Mouse (Mus musculus): ENCODE measurements around the gene BC048562. TPM values are rescaled to one million over a fixed set of nuclear protein-coding genes. Genes with fewer than 3 reads are reported as not detected.

The BC048562 gene
- polyA plus RNA-seq, 1 experiment from 2014 or later, result not detected

DNA sequence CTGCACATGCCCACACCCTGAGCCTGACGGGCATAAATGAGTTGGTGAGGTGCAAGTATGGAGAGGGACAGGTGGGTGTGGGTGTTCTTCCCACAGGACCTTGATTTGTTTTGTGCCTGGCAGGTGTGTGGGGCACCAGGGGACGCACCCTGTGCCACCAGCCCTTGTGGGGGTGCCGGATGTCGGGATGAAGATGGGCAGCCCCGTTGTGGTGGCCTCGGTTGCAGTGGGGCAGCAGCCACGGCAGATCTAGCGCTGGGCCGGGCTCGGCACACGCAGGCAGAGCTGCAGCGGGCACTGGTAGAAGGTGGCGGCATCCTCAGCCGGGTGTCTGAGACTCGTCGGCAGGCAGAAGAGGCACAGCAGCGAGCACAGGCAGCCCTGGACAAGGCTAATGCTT, 52.1 kb downstream of the BC048562 start:
- H3K36me3 ChIP-seq (replicated peaks), result peaks cover 83% of the 10 kb centered on the region
- DNase-seq (ENCODE audit: extremely low spot score, low spot score), result no peak
- no peak overlapping the region for H3K4me3 ChIP-seq

DNA sequence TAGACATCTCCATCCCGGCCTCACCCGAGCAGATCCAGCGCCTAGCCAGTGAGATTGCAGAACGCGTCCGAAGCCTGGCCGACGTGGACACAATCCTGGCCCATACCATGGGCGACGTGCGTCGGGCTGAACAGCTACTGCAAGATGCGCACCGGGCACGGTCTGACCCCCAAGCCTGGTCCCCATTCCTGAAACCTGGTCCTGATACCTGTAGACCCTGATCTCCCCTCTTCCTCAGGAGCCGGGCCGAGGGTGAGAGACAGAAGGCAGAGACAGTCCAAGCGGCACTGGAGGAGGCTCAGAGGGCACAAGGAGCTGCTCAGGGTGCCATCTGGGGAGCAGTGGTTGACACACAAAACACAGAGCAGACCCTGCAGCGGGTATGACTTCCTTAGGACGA, 52.9 kb downstream of the BC048562 start:
- no peaks in the 10 kb centered on the region for H3K9me3 ChIP-seq
- H3K27me3 ChIP-seq (ENCODE audit: poor library complexity, severe bottlenecking), result no peaks in the 10 kb centered on the region
- peaks cover 27% of the 10 kb centered on the region for H3K4me1 ChIP-seq
- peak overlapping the region; percentile 95; the same call in 1 of the 2 replicates for H3K27ac ChIP-seq
- peaks cover 83% of the 10 kb centered on the region for H3K36me3 ChIP-seq (replicated peaks)
- WGBS, result 96% methylated on average over 20 of the region's 20 CpGs
- peak overlapping the region; percentile 89; the same call in 1 of the 2 replicates for H3K4me3 ChIP-seq
- DNase-seq (ENCODE audit: extremely low spot score, low spot score), result no peak

More for the DNA sequence above, 52.1 kb downstream of the BC048562 start:
- no peaks in the 10 kb centered on the region for H3K9me3 ChIP-seq
- no peak overlapping the region for H3K27ac ChIP-seq
- H3K4me1 ChIP-seq, result peaks cover 27% of the 10 kb centered on the region
- WGBS, result 92% methylated on average over 17 of the region's 17 CpGs
- H3K27me3 ChIP-seq (ENCODE audit: poor library complexity, severe bottlenecking), result no peaks in the 10 kb centered on the region

DNA sequence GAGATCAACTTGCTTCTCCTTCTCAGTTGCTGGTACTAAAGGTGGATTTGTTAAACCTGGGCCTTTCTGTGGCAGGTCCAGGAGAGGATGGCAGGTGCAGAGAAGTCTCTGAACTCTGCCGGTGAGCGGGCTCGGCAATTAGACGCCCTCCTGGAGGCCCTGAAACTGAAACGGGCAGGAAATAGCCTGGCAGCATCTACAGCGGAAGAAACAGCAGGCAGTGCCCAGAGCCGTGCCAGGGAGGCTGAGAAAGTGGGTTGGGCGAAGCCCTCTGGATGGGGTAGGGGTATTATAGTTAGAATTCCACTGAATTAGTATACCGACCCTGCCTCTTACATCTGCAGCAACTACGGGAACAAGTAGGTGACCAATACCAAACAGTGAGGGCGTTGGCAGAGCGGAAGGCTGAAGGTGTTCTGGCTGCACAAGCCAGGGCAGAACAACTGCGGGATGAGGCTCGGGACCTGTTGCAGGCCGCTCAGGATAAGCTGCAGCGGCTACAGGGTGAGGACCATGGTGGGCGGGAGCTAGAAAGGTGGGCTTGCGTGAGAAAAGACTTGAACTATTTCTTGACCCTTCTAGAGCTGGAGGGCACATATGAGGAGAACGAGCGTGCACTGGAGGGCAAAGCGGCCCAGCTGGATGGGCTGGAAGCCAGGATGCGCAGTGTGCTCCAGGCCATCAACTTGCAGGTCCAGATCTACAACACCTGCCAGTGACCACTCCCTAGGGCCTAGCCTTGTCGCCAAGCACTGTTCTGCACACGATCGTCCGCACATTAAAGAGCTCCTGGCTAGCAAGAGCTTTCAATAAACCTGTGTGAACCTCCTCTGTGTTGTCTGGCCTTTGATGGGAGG, 53.6 kb downstream of the BC048562 start:
- 71% methylated on average over 26 of the region's 26 CpGs for WGBS
- Histone ChIP-seq H3K27ac (peak overlapping the region; percentile 95), H3K36me3 (replicated peaks) (peaks cover 83% of the 10 kb centered on the region), H3K9me3 (no peaks in the 10 kb centered on the region), H3K4me1 (peaks cover 27% of the 10 kb centered on the region), H3K4me3 (peak overlapping the region; percentile 89), H3K27me3 (ENCODE audit: poor library complexity, severe bottlenecking) (no peaks in the 10 kb centered on the region)
- peak; percentile 23 for DNase-seq (ENCODE audit: extremely low spot score, low spot score)

- under 1% methylated on average over 68 of the region's 69 CpGs for WGBS
Observed at GRCm38 (mm10) chr9:108490559-108491285, 54.4 kb downstream of the BC048562 start, which contains the start of gene Usp19. Gene Usp19, plus strand, starts transcription at chr9:108490602.

GRCm38 (mm10) chr9:108491286-108491580, 55.0 kb downstream of the BC048562 start:
- 13% methylated on average over 12 of the region's 12 CpGs for WGBS
- Histone ChIP-seq H3K36me3 (replicated peaks) (peaks cover 83% of the 10 kb centered on the region), H3K9me3 (no peaks in the 10 kb centered on the region), H3K27ac (peak overlapping the region; percentile 95), H3K4me1 (peaks cover 27% of the 10 kb centered on the region), H3K4me3 (peak overlapping the region; percentile 89), H3K27me3 (ENCODE audit: poor library complexity, severe bottlenecking) (no peaks in the 10 kb centered on the region)
- DNase-seq (ENCODE audit: extremely low spot score, low spot score), result no peak

More at GRCm38 (mm10) chr9:108490559-108491285, 54.4 kb downstream of the BC048562 start, which contains the start of gene Usp19:
- Histone ChIP-seq H3K9me3 (no peaks in the 10 kb centered on the region), H3K27ac (peak within 1 kb of the TSS; percentile 95), H3K27me3 (ENCODE audit: poor library complexity, severe bottlenecking) (no peaks in the 10 kb centered on the region), H3K4me3 (peak within 1 kb of the TSS; percentile 89), H3K4me1 (peaks cover 27% of the 10 kb centered on the region), H3K36me3 (replicated peaks) (peaks cover 83% of the 10 kb centered on the region)
- DNase-seq (ENCODE audit: extremely low spot score, low spot score), result peak; percentile 96

DNA sequence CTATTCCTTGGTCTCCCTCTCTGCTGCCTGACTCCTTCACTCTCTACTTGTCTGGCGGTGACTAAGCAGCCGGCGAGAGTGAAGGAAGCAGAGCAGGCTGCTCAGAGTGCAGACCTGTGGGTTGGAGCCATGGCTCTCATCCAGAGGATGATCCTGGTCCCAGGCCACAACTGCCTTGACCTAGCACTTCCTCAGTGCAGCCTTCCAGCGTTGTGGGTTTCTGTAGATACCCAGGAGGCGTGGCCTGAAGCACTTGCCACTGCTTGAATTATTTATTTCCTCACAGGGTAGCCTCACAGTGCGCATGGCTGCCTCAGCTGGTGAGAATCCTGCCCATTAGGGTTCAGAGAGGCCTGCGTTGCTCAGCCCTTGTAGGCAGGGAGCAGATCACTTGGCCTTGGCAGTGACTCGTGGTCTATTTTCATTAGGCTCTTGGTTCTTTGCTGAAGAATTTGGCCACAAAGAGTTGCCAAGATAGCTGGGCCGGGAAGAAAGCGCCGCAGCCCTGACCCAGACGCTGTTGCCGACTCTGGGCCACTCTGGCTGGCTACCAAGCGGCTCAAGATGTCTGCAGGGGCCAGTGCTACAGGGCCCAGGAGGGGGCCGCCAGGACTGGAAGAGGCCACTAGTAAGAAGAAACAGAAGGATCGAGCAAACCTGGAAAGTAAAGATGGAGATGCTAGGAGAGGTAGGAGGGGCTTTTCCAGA, 55.9 kb downstream of the BC048562 start:
- Histone ChIP-seq H3K36me3 (replicated peaks) (peaks cover 83% of the 10 kb centered on the region), H3K27me3 (ENCODE audit: poor library complexity, severe bottlenecking) (no peaks in the 10 kb centered on the region), H3K4me3 (peak overlapping the region; percentile 89), H3K27ac (no peak overlapping the region), H3K4me1 (peaks cover 27% of the 10 kb centered on the region), H3K9me3 (no peaks in the 10 kb centered on the region)
- DNase-seq (ENCODE audit: extremely low spot score, low spot score), result no peak
- 91% methylated on average over 16 of the region's 16 CpGs for WGBS

DNA sequence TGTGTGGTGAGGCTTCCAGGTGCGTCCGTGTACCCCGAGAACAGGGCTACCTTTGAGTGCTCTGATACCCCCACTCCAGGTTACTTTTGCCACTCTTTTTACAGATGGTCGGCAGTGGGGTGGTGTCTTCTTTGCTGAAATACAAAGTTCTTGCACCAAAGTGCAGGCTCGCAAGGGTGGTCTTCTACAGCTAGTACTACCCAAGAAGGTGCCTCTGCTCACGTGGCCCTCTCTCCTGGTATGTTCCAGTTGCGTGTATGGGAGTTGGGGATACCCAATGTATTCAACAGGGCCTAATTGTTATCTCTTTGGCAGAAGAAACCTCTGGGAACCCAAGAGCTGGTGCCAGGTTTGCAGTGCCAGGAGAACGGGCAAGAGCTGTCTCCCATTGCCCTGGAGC, 57.0 kb downstream of the BC048562 start:
- H3K27ac ChIP-seq, result no peak overlapping the region
- peaks cover 27% of the 10 kb centered on the region for H3K4me1 ChIP-seq
- no peak overlapping the region for H3K4me3 ChIP-seq
- no peak for DNase-seq (ENCODE audit: extremely low spot score, low spot score)
- no peaks in the 10 kb centered on the region for H3K9me3 ChIP-seq
- H3K36me3 ChIP-seq (replicated peaks), result peaks cover 83% of the 10 kb centered on the region
- no peaks in the 10 kb centered on the region for H3K27me3 ChIP-seq (ENCODE audit: poor library complexity, severe bottlenecking)
- WGBS, result 97% methylated on average over 8 of the region's 8 CpGs

DNA sequence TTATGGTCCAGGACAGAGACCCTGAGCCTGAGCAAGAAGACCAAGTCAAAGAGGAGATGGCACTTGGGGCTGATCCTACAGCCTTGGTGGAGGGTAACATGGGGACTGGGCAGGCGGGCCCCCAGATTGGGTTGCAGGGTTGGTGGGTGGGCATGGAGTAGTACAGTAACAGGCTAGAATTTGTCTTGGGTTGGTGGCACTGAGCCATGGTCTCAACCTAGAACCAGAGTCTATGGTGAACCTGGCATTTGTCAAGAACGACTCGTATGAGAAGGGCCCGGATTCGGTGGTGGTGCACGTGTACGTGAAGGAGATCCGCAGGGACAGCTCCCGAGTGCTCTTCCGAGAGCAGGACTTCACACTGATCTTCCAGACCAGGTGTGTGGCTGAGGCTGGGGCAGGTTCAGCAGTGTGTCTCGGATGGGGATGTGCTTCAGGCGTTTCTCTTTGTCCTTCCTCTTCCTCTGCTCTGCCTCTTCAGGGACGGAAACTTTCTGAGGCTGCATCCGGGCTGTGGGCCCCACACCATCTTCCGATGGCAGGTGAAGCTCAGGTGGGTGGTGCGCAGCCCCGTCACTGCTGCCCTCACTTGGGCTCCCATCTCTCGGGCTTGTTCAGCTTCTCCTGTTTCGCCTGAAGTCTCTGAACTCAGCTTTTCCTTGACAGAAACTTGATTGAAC, 58.0 kb downstream of the BC048562 start:
- no peaks in the 10 kb centered on the region for H3K9me3 ChIP-seq
- no peak overlapping the region for H3K27ac ChIP-seq
- peaks cover 27% of the 10 kb centered on the region for H3K4me1 ChIP-seq
- DNase-seq (ENCODE audit: extremely low spot score, low spot score), result no peak
- peaks cover 83% of the 10 kb centered on the region for H3K36me3 ChIP-seq (replicated peaks)
- no peaks in the 10 kb centered on the region for H3K27me3 ChIP-seq (ENCODE audit: poor library complexity, severe bottlenecking)
- H3K4me3 ChIP-seq, result no peak overlapping the region
- 97% methylated on average over 19 of the region's 19 CpGs for WGBS

GRCm38 (mm10) chr9:108494905-108495304, 58.6 kb downstream of the BC048562 start:
- Histone ChIP-seq H3K36me3 (replicated peaks) (peaks cover 83% of the 10 kb centered on the region), H3K9me3 (no peaks in the 10 kb centered on the region), H3K27me3 (ENCODE audit: poor library complexity, severe bottlenecking) (no peaks in the 10 kb centered on the region), H3K4me3 (no peak overlapping the region), H3K4me1 (peaks cover 22% of the 10 kb centered on the region), H3K27ac (no peak overlapping the region)
- WGBS, result 83% methylated on average over 10 of the region's 10 CpGs
- no peak for DNase-seq (ENCODE audit: extremely low spot score, low spot score)

Other genes with a start within 250 kb of the BC048562 start
- 0.82 and 1.2 TPM in 2 replicates for gene Bsn, start 246.1 kb upstream of the BC048562 start, polyA plus RNA-seq (2016; fragmentation: Nextera tagmentation; extraction: Ambion mirVana)
- 74.0 and 76.4 TPM in 2 replicates for gene Dag1, start 172.5 kb upstream of the BC048562 start, polyA plus RNA-seq (2016; fragmentation: Nextera tagmentation; extraction: Ambion mirVana)
- gene Nicn1, start 146.1 kb upstream of the BC048562 start, polyA plus RNA-seq (2016; fragmentation: Nextera tagmentation; extraction: Ambion mirVana), result 31.6 and 34.3 TPM in 2 replicates
- gene Amt, start 139.6 kb upstream of the BC048562 start, polyA plus RNA-seq (2016; fragmentation: Nextera tagmentation; extraction: Ambion mirVana), result 34.8 and 40.0 TPM in 2 replicates
- gene Rhoa, start 130.4 kb upstream of the BC048562 start, polyA plus RNA-seq (2016; fragmentation: Nextera tagmentation; extraction: Ambion mirVana), result 257 and 290 TPM in 2 replicates
- gene Tcta, start 130.3 kb upstream of the BC048562 start, polyA plus RNA-seq (2016; fragmentation: Nextera tagmentation; extraction: Ambion mirVana), result 13.4 and 13.8 TPM in 2 replicates
- gene Gpx1, start 97.6 kb upstream of the BC048562 start, polyA plus RNA-seq (2016; fragmentation: Nextera tagmentation; extraction: Ambion mirVana), result 806 and 868 TPM in 2 replicates
- gene Usp4, start 88.6 kb upstream of the BC048562 start, polyA plus RNA-seq (2016; fragmentation: Nextera tagmentation; extraction: Ambion mirVana), result 132 and 133 TPM in 2 replicates
- gene 1700102P08Rik, start 43.7 kb upstream of the BC048562 start, polyA plus RNA-seq (2016; fragmentation: Nextera tagmentation; extraction: Ambion mirVana), result 0.60 and 0.65 TPM in 2 replicates
- 0.57 and 0.97 TPM in 2 replicates for gene Ccdc36, start 8.0 kb upstream of the BC048562 start, polyA plus RNA-seq (2016; fragmentation: Nextera tagmentation; extraction: Ambion mirVana)
- 53.6 and 54.1 TPM in 2 replicates for gene Ccdc71, start 24.0 kb downstream of the BC048562 start, polyA plus RNA-seq (2016; fragmentation: Nextera tagmentation; extraction: Ambion mirVana)
- 33.1 and 40.3 TPM in 2 replicates for gene Klhdc8b, start 25.1 kb downstream of the BC048562 start, polyA plus RNA-seq (2016; fragmentation: Nextera tagmentation; extraction: Ambion mirVana)
- 34.8 and 40.8 TPM in 2 replicates for gene Lamb2, start 43.3 kb downstream of the BC048562 start, polyA plus RNA-seq (2016; fragmentation: Nextera tagmentation; extraction: Ambion mirVana)
- gene Usp19, start 54.1 kb downstream of the BC048562 start, polyA plus RNA-seq (2016; fragmentation: Nextera tagmentation; extraction: Ambion mirVana), result 76.1 and 79.9 TPM in 2 replicates
- 113 and 117 TPM in 2 replicates for gene Qars, start 71.2 kb downstream of the BC048562 start, polyA plus RNA-seq (2016; fragmentation: Nextera tagmentation; extraction: Ambion mirVana)
- 160 and 164 TPM in 2 replicates for gene Qrich1, start 80.3 kb downstream of the BC048562 start, polyA plus RNA-seq (2016; fragmentation: Nextera tagmentation; extraction: Ambion mirVana)
- gene Impdh2, start 123.8 kb downstream of the BC048562 start, polyA plus RNA-seq (2016; fragmentation: Nextera tagmentation; extraction: Ambion mirVana), result 244 and 260 TPM in 2 replicates
- 43.3 and 50.6 TPM in 2 replicates for gene Ndufaf3, start 131.0 kb downstream of the BC048562 start, polyA plus RNA-seq (2016; fragmentation: Nextera tagmentation; extraction: Ambion mirVana)
- 192 and 201 TPM in 2 replicates for gene Dalrd3, start 133.4 kb downstream of the BC048562 start, polyA plus RNA-seq (2016; fragmentation: Nextera tagmentation; extraction: Ambion mirVana)
- gene Wdr6, start 142.3 kb downstream of the BC048562 start, polyA plus RNA-seq (2016; fragmentation: Nextera tagmentation; extraction: Ambion mirVana), result 203 and 212 TPM in 2 replicates
- gene P4htm, start 161.2 kb downstream of the BC048562 start, polyA plus RNA-seq (2016; fragmentation: Nextera tagmentation; extraction: Ambion mirVana), result 11.9 and 12.1 TPM in 2 replicates
- gene Arih2, start 212.9 kb downstream of the BC048562 start, polyA plus RNA-seq (2016; fragmentation: Nextera tagmentation; extraction: Ambion mirVana), result 64.1 and 69.1 TPM in 2 replicates
- 33.1 and 35.8 TPM in 2 replicates for gene Slc25a20, start 225.6 kb downstream of the BC048562 start, polyA plus RNA-seq (2016; fragmentation: Nextera tagmentation; extraction: Ambion mirVana)